Mouse (Mus musculus): ENCODE results near the gene Cldn3. TPM values are rescaled to one million over a fixed set of nuclear protein-coding genes. Genes with fewer than 3 reads are reported as not detected.

Cldn3 gene
- polyA plus RNA-seq, 1 experiment from 2014 or later = 20.5 TPM

GRCm38 (mm10) chr5:135024665-135025224, 38.7 kb downstream of the Cldn3 start:
- Histone ChIP-seq H3K9ac (no peak overlapping the region), H3K4me2 (replicated peaks) (peak overlapping the region; percentile 98), H3K4me1 (peaks cover 38% of the 10 kb centered on the region), H3K9me3 (no peaks in the 10 kb centered on the region), H3K27ac (no peak overlapping the region), H3K36me3 (no peaks in the 10 kb centered on the region), H3K27me3 (no peaks in the 10 kb centered on the region), H3K4me3 (peak overlapping the region; percentile 67; the same call in 1 of the 2 replicates)
- no peak for ATAC-seq (ENCODE audit: insufficient number of reproducible peaks, insufficient read depth, low FRiP score, low TSS enrichment)
- 40% methylated on average over 11 of the region's 11 CpGs for WGBS

DNA sequence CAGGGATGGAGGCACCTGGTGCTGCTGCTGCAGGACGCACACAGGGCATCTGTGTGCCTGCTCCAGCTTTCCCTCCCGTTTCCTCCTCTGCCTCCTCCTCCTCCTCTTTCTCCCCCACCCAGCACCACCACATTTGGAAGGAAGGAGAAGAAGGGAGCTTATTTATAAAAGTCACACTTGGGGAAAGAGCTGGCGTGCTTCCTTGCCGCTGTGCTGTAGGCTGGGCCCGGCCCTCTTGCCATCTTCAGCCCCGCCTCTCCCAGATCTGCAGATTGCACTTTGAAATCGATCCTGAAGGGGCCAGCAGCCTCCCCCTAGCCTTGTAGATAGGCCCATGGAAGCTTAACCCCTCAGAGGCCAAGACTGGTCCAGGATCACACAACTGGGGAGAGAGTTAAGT, 39.9 kb downstream of the Cldn3 start:
- H3K4me1 ChIP-seq = peaks cover 38% of the 10 kb centered on the region
- no peak overlapping the region for H3K27ac ChIP-seq
- H3K9me3 ChIP-seq = no peaks in the 10 kb centered on the region
- 3% methylated on average over 5 of the region's 7 CpGs for WGBS
- no peak overlapping the region for H3K4me3 ChIP-seq
- no peak for ATAC-seq (ENCODE audit: insufficient number of reproducible peaks, insufficient read depth, low FRiP score, low TSS enrichment)
- no peaks in the 10 kb centered on the region for H3K27me3 ChIP-seq
- 0 out of 2 replicates have a peak overlapping the region, but pooled peaks have one; percentile 39 for H3K9ac ChIP-seq
- peak overlapping the region; percentile 98 for H3K4me2 ChIP-seq (replicated peaks)
- H3K36me3 ChIP-seq = no peaks in the 10 kb centered on the region

- no peaks in the 10 kb centered on the region for H3K27me3 ChIP-seq
- ATAC-seq (ENCODE audit: insufficient number of reproducible peaks, insufficient read depth, low FRiP score, low TSS enrichment) = no peak
- H3K4me3 ChIP-seq = no peak overlapping the region
- no peaks in the 10 kb centered on the region for H3K36me3 ChIP-seq
- H3K9ac ChIP-seq = no peak overlapping the region
- H3K27ac ChIP-seq = 0 out of 2 replicates have a peak overlapping the region, but pooled peaks have one; percentile 24
- H3K9me3 ChIP-seq = no peaks in the 10 kb centered on the region
- 52% methylated on average over 18 of the region's 18 CpGs for WGBS
- peaks cover 33% of the 10 kb centered on the region for H3K4me1 ChIP-seq
- 0 out of 2 replicates have a peak overlapping the region, but pooled peaks have one; percentile 16 for H3K4me2 ChIP-seq (replicated peaks)
Observed at GRCm38 (mm10) chr5:135029007-135029854, 43.2 kb downstream of the Cldn3 start.

DNA sequence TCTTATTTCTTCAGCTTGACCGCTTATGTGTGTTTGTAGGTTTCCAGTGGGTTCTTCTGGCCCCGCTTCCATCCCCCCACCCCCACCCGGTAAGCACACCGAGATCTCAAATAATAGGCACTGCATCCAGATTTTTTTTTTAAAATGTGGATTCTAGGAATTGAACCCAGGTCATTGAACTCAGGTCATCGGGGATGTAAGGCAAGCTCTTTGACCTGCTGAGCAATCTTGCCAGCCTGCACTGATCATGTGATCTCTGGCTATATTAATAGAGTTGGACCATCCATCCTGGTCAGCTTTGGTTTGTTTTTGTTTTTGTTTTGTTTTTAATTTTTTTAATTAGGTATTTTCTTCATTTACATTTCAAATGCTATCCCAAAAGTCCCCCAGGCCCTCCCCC, 46.6 kb downstream of the Cldn3 start:
- ATAC-seq (ENCODE audit: insufficient number of reproducible peaks, insufficient read depth, low FRiP score, low TSS enrichment) = no peak
- no peak overlapping the region for H3K27ac ChIP-seq
- H3K4me3 ChIP-seq = no peak overlapping the region
- peaks cover 3% of the 10 kb centered on the region; the same call in 1 of the 2 replicates for H3K36me3 ChIP-seq
- H3K9ac ChIP-seq = no peak overlapping the region
- peaks cover 13% of the 10 kb centered on the region for H3K4me1 ChIP-seq
- no peaks in the 10 kb centered on the region for H3K9me3 ChIP-seq
- WGBS = 84% methylated on average over 5 of the region's 5 CpGs
- H3K4me2 ChIP-seq (replicated peaks) = no peak overlapping the region
- H3K27me3 ChIP-seq = no peaks in the 10 kb centered on the region

DNA sequence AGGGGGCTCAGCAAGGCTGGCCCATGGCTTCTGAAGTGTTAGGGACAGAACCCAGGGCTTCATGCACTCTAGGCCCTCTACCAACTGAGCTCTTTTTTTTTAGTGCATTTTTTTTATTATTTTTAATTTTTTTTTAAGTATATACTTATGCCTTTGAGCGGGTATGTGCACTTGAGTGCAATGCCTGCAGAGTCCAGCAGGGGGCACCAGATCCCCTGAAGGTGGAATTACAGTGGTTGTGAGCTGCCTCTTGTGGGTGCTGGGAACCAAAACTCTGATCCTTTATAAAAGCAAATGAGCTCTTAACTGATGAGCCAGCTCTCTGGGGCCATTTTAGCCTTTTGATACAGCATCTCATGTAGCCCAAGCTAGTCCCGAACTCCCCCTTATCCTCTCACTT, 48.6 kb downstream of the Cldn3 start:
- peaks cover under 1% of the 10 kb centered on the region; the same call in 1 of the 2 replicates for H3K4me1 ChIP-seq
- 97% methylated on average over 2 of the region's 2 CpGs for WGBS
- H3K36me3 ChIP-seq = peaks cover 23% of the 10 kb centered on the region
- H3K9ac ChIP-seq = no peak overlapping the region
- no peaks in the 10 kb centered on the region for H3K27me3 ChIP-seq
- no peak overlapping the region for H3K27ac ChIP-seq
- ATAC-seq (ENCODE audit: insufficient number of reproducible peaks, insufficient read depth, low FRiP score, low TSS enrichment) = no peak
- H3K4me2 ChIP-seq (replicated peaks) = no peak overlapping the region
- H3K4me3 ChIP-seq = no peak overlapping the region
- H3K9me3 ChIP-seq = no peaks in the 10 kb centered on the region

DNA sequence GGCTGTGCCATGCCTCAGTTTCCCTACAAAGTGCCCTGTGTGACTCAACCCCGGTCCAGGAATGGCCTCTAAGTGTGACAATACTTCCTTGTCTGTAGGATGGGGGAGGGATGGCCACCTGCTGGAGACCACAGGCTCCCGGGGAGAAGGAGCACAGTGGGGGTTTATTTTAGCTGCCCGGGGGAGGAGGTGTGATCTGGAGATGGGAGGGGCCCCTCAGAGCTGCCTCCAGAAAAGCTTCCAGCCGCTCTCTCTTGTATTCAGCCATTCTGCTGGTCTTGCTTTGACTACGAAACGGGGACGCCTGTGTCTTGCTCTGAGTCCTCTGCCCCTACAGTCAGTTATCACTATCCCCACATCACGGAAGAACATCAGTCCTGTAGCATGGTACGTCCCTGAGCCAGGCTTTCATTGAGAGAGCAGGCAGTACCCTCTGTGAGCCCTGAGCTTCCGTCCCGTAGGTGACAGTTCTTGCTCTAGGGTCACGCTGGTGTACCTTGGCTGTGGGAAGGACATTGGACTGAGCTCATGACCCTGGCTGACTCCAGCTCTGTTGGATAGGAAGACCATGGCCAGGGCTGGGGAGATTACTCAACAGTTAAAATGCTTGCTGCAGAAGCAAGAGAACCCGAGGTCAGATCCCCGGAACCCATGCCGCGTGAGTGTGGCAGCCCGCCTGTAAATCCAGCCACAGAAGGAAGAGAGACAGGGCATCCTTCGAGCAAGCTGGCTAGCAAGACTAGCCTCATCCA, 49.8 kb downstream of the Cldn3 start:
- H3K4me2 ChIP-seq (replicated peaks) = no peak overlapping the region
- no peak for ATAC-seq (ENCODE audit: insufficient number of reproducible peaks, insufficient read depth, low FRiP score, low TSS enrichment)
- 66% methylated on average over 18 of the region's 18 CpGs for WGBS
- peaks cover 25% of the 10 kb centered on the region for H3K36me3 ChIP-seq
- H3K9me3 ChIP-seq = no peaks in the 10 kb centered on the region
- no peak overlapping the region for H3K27ac ChIP-seq
- H3K27me3 ChIP-seq = no peaks in the 10 kb centered on the region
- H3K4me3 ChIP-seq = no peak overlapping the region
- no peaks in the 10 kb centered on the region for H3K4me1 ChIP-seq
- no peak overlapping the region for H3K9ac ChIP-seq

Other genes with a start within 250 kb of the Cldn3 start
- 32.7 and 35.4 TPM in 2 replicates for gene Eln, start 238.9 kb upstream of the Cldn3 start, polyA plus RNA-seq (2016; fragmentation: Nextera tagmentation; extraction: Ambion mirVana)
- not detected in 2 replicates for gene Tmem270, start 79.5 kb upstream of the Cldn3 start, polyA plus RNA-seq (2016; fragmentation: Nextera tagmentation; extraction: Ambion mirVana)
- 2.4 and 2.9 TPM in 2 replicates for gene Cldn13, start 70.7 kb upstream of the Cldn3 start, polyA plus RNA-seq (2016; fragmentation: Nextera tagmentation; extraction: Ambion mirVana)
- 21.7 and 21.8 TPM in 2 replicates for gene Mettl27, start 53.8 kb upstream of the Cldn3 start, polyA plus RNA-seq (2016; fragmentation: Nextera tagmentation; extraction: Ambion mirVana)
- 11.8 and 14.6 TPM in 2 replicates for gene Cldn4, start 39.3 kb upstream of the Cldn3 start, polyA plus RNA-seq (2016; fragmentation: Nextera tagmentation; extraction: Ambion mirVana)
- 49.8 and 51.9 TPM in 2 replicates for gene Abhd11, start 22.9 kb downstream of the Cldn3 start, polyA plus RNA-seq (2016; fragmentation: Nextera tagmentation; extraction: Ambion mirVana)
- 20.4 and 20.7 TPM in 2 replicates for gene Stx1a, start 37.3 kb downstream of the Cldn3 start, polyA plus RNA-seq (2016; fragmentation: Nextera tagmentation; extraction: Ambion mirVana)
- 31.9 and 34.2 TPM in 2 replicates for gene Dnajc30, start 78.0 kb downstream of the Cldn3 start, polyA plus RNA-seq (2016; fragmentation: Nextera tagmentation; extraction: Ambion mirVana)
- 145 and 154 TPM in 2 replicates for gene Bud23, start 78.7 kb downstream of the Cldn3 start, polyA plus RNA-seq (2016; fragmentation: Nextera tagmentation; extraction: Ambion mirVana)
- 26.4 and 27.2 TPM in 2 replicates for gene Vps37d, start 92.1 kb downstream of the Cldn3 start, polyA plus RNA-seq (2016; fragmentation: Nextera tagmentation; extraction: Ambion mirVana)
- gene Mlxipl, start 103.7 kb downstream of the Cldn3 start, polyA plus RNA-seq (2016; fragmentation: Nextera tagmentation; extraction: Ambion mirVana) = 3.3 and 3.8 TPM in 2 replicates
- gene Tbl2, start 163.4 kb downstream of the Cldn3 start, polyA plus RNA-seq (2016; fragmentation: Nextera tagmentation; extraction: Ambion mirVana) = 24.8 and 30.0 TPM in 2 replicates
- 47.5 and 47.7 TPM in 2 replicates for gene Bcl7b, start 182.1 kb downstream of the Cldn3 start, polyA plus RNA-seq (2016; fragmentation: Nextera tagmentation; extraction: Ambion mirVana)
- 68.7 and 69.0 TPM in 2 replicates for gene Baz1b, start 201.1 kb downstream of the Cldn3 start, polyA plus RNA-seq (2016; fragmentation: Nextera tagmentation; extraction: Ambion mirVana)

All from embryonic facial prominence, embryonic 12.5 days (tissue).